Mouse (Mus musculus) layer of hippocampus, adult 9-11 months (tissue): ENCODE measurements around the gene Pitx1.

Source experiments
- DNase-seq: peaks from one replicate; pipeline ENCODE4 v3.0.0; 2022

Pitx1 gene

DNA sequence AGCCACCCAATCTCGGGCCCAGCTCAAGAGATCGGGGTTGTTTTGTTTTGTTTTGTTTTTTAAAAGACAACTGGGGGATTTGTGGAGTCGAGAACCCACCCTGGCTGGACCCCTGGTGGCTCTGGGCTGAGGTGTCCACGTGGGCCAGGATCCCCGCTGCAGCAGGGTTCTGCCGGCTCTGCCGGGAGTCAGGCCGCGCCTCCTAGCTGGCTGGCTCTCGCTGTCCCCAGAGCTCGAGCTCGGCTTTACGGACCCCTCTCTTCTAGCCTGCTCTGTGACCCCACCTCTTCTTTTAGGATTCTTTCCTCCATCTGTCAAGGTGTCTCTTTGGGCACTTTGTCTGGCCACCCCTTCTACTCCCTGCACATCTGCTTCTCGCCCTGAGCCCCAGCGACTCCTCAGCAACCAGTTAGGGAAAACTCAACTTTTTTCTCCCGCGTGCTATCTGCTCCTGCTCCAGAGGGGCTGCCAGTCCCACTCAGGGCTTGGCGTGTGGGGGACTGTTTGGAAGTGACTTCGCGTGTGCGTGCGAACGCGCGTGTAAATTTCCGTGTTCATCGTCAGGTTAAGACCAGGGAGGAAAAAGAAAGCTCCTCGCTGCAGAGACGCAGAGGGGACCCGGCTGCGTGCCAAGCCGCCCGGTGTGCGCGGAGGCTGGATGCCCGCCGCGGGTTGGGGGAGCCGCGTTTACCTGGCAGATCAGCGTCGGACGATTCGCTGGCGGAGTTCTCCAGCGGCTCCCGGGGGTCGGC, 5.7 kb downstream of the Pitx1 start:
- DNase-seq, result no peak

DNA sequence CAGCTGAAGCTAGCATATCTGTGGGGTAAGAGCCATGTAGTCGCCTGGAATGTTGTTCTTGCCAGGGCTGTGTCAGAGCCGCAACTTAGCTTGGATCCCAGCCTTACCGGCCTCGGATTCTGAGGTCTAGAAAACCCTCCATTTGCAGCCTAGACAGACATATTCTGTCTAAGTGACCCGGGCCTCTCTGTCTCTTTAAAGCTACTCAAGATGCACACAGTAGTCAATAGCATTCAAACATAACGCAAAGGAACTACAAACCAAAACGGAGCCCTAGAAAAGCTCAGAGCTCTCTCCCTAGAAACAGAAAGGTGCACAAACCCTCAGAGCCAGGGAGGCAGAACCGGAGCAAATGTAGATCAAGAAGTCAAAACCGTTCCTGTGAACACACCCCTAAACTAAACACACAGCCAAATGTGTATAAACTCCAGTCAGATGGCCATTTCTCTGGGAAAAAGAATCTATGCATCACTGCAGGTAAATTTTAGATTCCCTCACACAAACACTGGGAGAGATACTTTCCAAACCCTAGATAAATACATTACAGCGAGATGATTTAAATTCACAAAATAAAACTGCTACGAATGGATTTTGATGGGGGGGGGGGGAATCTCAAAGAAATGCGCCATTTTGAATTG, 6.9 kb downstream of the Pitx1 start:
- DNase-seq, result no peak

DNA sequence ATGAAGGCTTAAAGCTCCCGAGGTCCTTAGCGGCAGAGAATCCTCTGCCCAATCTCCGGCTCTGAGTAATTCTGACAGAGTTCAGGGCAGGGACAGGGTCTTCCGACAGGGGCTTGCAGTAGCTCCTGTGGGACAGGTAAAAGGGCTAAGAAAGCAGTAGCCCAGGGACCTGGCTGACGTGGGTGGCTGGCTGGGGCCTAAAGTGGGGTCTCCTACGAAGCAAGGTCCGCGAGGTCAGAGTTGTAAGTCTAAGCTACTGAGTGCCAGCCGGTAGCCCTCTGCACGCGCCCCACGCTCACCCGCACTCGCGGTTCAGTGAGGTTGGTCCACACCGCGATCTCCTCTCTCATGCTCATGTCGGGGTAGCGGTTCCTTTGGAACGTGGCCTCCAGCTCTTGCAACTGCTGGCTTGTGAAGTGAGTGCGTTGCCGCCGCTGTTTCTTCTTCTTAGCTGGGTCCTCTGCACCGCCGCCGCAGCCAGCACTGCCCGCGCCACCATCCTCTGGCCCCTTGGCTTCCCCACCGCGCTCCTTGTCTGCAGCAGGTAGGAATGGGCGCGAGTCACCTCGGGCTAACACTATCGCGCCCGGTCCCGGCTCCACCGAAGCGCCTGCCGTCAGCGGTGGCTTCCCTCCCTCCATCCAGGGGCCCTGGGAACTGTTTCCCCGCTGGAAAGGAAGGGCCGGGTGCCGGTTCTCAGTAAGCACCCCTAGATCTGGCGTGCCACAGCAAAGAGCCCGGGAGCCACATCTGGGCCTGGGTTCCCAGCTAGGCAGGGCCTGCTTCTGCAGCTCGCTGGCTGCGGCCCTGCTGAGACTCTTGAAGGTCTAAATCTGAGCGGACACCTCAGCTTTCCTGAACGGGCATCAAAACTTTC, 7.6 kb downstream of the Pitx1 start:
- DNase-seq, result no peak

DNA sequence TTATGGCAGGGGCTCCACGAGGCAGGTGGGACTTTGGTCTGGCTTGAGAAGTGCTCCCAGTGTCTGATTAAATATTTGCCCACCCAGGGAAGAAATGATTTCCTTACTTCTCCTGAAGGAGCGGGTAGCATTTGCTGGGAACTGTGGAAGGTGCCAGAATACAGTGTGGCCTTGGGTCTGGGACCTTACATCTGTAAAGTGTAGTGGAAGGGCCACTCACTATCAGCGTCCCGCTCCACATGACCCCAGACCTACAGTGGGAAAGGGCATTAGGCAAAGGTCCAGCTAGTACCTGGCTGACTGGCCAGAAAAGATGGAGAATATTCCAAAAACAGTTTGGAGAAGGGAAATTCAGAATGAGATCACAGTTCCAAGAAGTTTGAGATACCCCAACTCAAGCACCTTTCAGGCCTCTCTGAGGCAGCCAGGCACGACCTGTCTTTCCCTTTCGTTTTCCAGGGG, 8.3 kb downstream of the Pitx1 start:
- no peak for DNase-seq

DNA sequence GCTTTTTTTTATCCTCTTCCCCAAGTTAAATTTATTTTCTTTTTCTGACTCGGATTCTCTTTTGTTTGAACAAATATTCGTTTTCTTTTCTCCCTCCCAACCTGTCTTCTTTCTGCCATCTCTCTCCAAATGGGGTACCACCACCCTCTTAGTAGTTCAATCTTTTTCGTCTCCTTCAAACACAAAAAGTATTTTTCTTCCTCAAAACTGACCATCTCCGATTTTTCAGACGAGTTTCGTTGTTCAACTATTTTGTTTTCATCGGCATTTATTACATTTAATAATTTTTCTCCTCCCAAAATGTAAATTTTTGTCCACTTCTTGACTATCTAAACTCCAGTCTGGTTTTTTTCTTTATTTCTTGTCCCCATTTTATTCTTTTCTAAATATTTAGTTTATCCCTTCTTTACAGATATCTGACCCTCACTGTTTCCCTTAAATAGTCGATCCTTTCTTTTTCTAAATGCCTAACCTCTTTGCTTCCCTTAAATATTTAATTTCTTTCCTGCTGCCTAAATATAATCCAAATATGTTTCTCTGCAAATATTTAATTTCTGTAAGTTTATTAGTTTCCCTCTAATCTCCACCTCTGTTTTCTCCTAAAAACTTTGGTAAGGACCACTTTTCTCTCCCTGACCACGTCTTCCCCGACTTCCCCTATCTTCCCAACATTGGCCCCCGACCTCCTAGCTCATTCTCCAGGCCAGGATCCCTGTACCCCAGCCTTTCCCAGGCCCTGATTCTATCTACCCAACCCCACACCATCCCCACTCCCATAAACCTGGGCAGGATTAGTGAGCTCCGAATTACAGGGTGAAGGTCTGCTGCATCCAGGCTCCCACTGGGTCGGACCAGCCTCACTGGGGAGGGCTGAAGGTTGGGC, 9.0 kb downstream of the Pitx1 start:
- DNase-seq, result no peak

DNA sequence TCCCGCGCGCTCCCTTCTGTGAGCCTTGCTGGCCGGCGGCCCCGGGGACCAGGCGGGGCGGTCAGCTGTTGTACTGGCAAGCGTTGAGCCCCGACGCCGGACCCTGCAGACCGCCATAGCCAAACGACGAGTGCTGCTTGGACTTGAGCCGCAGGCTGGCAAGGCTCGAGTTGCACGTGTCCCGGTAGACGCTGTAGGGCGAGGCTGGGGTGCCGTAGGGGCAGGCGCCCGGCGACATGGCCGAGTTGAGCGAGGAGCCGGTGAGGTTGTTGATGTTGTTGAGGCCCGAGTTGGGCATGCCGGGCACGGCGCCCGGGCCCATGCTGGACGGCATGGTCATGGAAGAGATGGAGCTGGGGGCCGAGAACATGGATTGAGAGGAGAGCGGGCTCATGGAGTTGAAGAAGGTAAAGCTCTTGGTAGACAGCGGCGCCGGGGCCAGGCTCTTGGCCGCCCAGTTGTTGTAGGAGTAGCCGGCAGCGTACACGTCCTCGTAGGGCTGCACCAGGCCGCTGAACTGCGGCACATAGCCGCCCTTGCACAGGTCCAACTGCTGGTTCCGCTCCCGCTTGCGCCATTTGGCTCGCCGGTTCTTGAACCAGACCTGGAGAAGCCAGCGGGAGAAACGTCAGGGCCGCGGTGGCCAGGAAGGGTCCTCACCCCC, 9.9 kb downstream of the Pitx1 start:
- no peak for DNase-seq

DNA sequence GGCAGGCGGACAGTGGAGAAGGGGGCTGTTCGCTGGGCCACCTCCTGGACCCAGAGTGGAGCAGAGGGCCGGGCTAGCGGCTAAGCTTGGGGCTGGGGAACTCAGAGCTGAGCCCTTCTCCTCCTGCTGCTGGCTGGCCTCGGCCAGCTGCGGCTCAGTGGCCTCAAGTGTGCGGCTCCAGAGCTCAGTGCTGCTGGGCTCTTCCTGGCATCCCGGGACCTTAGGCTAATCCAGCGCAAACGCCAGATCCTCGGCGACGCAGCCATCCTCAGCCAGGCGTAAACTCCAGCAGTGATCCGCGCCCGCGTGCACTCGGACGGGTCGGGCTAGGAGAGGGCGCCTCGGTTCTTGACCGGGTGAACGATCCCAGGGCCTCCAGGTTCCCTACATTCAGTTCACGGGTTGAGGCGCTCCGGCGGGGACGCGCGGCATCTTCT, 10.7 kb downstream of the Pitx1 start:
- DNase-seq, result no peak

DNA sequence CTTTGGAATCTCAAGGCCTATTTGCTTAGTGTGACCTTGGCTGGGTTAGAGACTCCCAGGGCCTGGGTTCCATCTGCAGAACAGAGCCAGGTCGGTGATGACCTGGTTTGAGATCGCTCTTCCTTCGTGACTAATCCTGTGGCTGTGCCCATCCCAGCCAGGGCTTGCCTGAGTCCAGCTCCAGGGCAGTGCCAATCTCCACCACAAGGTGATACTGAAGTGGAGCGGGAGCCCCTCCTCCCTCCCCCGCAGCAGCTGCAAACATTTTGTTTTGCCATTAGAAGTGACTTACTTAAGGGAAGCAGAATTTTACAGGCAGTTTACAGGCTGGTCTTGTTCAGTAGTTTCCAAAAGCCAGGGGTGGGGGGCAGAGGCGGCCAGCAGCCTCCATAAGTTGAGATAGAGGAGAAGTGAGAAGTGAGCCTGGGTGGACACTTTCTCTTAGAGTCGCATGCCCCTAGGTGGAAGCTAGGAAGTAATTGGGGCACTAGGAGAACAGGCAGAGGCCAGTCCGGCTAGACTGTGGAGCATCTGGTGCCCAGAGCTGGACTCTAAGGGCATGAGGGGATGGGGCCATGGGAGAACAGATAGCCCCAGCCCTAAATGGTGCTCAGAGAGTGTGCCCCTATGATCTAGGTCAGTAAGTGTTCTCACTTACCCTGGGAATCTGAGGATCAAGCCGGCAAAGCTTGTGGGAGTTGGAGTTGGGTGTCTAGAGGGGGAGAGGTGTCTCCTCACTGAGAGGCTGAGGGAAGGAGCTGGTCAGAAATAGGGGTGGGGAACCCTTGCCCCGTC, 11.6 kb downstream of the Pitx1 start:
- no peak for DNase-seq

DNA sequence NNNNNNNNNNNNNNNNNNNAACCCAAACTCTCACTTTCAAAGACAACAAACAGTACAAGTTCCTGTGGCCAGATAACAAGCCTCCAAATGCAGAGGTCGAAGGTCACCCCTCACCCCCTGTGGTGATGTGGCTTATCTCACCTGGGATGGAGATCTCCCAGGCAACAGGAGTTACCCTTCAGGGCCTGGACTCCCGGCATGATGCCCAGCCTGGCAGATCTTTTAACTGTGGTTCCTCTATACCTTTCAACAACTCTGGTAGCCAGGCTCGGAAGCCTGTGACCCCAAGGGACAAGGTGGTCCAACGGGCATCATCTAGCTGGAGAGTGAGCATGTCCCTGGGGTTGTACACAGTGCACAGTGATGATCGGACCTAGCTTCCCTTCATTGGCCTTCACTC, 13.5 kb downstream of the Pitx1 start:
- DNase-seq, result no peak

DNA sequence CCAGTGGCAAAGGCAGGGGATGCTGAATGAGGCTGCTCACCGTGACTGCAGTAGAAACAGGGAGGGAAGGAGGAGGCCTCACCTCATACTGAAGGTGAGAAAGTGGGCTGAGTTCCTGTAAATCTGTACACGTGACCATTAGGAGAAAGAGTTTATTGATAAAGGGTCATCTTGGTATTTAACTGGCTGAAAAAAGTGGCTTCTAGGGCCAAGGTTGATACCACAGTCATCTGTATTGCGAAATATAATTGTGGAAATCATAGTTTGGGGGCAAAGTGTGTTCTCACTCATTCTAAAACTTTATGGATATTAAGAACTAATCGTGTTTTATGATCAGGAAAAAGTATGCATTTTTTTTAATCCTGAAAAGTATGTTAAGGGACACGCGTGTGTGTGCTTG, 21.2 kb downstream of the Pitx1 start:
- DNase-seq, result no peak

DNA sequence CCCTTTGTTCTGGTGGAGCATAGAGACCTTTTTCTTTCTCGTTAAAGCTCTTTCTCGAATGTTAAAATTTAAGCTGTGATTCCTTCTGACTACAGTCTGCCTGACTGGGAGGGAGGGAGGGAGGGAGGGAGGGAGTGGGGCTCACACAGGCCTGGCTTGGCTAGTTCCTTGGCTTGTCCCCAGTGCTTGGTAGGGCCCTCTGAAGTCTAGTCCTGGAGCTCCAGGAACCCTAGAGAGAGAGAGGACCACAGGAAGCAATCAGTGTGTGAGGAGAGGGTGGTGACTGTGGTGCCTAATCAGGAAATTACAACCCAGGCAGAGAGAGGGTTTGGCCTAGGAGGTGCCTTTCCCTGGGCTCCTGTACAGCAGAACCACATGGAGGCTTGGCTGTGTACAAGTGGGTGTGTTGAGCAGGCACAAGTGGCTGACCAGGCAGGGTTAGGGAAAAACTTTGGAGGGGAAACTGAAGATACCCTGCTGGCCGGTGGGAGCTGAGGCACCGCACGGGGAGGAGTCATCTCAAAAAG, 22.4 kb downstream of the Pitx1 start:
- no peak for DNase-seq

DNA sequence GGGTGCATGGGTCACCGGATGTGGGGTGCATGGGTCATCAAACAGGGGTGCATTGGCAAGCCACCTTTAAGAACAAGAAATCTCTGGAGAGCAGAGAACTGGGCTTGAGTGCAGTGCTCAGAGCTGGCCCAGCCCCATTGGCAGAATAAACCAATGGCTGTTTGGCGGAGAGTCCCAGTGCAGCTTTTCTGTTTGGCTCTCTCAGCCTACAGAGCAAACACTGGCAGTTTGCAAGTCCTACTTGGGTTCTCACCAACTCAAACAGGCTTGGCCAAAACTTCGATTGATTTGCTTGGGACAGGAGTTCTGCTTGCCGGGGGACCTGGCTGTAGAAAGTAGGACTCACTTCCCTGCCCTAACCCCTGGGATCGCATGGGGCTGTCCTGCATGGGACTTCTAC, 25.0 kb downstream of the Pitx1 start:
- no peak for DNase-seq

DNA sequence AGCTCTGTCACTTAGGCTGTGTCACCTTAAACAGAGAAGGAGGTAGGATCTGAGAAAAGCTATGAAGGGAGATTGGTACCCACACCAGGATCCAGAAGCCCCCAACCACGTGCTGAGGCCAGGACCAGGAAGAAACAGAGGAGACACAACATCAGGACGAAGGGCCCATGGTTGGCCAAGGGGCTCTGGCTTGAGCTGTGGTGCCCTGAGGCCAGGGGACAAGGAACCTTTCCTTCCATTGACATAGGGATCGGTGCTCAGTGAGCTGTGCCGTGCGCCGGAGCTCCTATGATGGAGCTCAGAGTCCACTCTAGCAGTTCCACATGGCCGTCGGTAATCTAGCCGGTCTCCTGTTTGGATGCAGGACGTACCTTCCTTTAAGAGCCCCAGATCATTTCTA, 26.3 kb downstream of the Pitx1 start:
- DNase-seq, result no peak

DNA sequence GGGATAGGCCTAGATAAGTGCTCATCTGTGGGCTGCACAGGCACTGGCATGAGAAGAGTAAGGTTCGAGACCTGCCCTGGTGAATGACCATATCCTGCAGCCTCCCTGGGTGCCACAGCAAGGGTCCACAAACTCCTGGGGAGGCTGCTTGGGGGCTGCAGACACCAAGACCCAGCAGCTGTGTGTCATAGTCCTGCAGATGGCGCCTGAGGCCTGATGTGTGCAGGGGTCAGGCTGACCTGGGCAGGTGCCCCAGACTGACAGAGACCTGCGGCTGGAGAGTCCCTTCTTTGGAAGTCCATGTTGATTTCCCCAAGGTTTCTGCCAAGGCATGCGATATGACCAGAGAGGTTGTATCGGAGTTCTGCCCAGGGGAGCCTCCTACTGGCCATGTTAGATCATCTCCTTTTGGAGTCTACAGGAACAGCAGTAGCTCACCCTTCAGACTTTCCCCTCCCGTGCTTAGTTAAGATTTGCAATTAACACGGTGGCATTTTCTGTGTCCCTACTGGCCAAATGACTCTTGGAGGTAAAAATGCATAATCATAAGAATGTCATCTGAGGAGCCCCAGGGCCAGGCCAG, 26.9 kb downstream of the Pitx1 start:
- DNase-seq, result no peak

DNA sequence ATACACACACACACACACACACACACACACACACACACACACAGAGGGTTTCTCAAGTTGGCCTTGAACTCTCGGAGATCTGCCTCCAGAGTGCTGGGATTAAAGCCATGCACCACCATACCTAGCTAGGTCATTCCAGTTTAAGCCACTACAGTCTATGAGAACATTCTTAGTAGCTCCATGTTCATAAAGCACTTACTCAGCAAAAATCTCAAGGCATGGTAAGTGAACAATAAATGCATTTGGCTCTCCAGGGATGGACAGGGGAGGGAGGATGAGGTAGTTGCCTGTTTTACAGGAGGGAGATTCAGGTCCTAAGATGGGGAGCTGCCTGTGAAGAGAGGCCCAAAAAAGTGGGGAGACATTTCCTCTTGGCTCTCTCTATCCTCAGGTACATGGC, 32.0 kb downstream of the Pitx1 start:
- no peak for DNase-seq

DNA sequence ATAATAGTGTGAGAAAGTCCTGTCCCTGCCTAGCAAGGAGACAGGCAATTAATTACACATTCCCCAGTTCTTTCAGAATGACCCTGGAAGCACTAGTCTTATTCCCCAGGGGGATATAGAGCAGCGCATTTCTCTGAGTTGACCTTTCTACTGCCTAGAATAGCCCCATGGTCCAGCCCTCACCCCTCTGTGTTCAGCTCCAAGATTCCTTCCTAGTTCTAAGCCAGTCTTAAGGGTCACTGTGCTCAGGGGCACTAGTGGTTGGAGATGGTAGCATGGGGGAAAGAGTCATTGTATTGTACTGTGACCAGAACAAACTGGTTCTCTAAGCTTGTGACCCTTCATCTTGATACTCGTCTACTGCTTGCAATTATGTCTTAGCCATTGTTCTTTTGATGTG, 34.7 kb downstream of the Pitx1 start:
- DNase-seq, result no peak

DNA sequence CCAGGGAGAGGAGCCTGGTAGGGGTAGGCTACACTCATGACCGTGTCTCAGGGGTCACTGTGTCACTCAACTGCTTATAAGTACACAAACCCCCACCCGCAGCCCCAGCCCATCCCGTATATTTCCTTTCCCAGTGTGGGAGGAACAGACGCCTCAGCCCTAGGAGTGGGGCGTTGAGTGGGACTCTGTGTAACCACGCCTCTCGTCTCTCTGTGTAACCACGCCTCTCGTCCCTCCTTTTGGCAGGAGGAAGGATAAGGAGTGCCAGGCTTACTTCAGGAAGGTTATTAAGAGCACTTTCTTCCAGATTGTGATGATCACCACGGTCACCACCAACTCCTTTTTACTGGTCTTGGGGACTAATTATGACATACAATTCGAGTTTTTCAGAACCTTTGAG, 49.9 kb downstream of the Pitx1 start:
- DNase-seq, result no peak

DNA sequence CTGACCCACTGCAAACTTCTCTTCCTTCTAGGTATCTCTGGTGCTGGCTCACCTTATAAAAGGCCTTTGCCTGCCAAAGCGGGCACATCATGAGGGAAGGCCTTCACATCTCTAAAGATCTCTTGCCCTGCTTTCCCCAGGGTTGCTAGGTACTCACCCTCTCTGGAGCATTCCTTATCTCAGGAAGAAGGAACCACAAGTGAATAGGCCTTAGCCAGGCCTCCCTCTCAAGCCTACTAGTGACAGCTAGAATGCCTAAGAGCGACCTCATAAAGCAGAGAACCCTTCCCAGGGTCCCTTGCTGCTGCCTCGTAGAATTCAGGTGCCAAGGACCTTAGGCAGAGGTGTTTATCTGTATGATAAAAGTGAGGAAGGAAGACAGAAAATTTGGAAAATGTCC, 51.7 kb downstream of the Pitx1 start, which contains the start of gene Catsper3:
Gene Catsper3 (plus strand): TSS at position 301 of the 400 bp plus-strand sequence.
- no peak for DNase-seq

DNA sequence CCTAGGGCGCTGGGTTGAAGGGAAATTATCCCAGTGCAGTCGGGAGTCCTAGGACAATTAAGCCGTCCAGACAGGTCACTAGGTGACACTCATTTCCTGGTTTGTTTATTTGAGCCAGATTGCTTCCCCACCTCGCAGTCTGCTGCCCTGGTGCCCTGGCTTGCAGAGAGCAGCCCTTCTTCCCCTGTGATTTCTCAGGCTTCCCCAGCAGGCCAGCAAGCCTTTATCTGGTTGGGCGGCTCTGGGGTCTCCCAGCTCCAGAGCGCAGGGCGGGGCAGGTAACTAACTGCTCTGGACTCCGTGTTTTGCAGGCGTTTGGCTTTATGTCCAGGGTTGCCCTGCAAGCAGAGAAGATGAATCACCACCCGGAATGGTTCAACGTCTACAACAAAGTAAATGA, 60.9 kb downstream of the Pitx1 start:
- no peak for DNase-seq
